Mouse (Mus musculus): ENCODE measurements around the gene Igfbp1. TPM values are rescaled to one million over a fixed set of nuclear protein-coding genes. Genes with fewer than 3 reads are reported as not detected.

Igfbp1 gene
- polyA plus RNA-seq, 1 experiment from 2014 or later = 0.24 TPM

GRCm38 (mm10) chr11:7198481-7199256, 1.1 kb downstream of the Igfbp1 start:
- Histone ChIP-seq H3K27ac (peak overlapping the region; percentile 80), H3K27me3 (ENCODE audit: poor library complexity, severe bottlenecking) (no peaks in the 10 kb centered on the region; the same call in 1 of the 2 replicates), H3K4me3 (no peak overlapping the region), H3K4me1 (peaks cover 32% of the 10 kb centered on the region), H3K36me3 (replicated peaks) (no peaks in the 10 kb centered on the region), H3K9me3 (no peaks in the 10 kb centered on the region)
- no peak for DNase-seq (ENCODE audit: extremely low spot score, low spot score)
- WGBS = 85% methylated on average over 10 of the region's 10 CpGs

DNA sequence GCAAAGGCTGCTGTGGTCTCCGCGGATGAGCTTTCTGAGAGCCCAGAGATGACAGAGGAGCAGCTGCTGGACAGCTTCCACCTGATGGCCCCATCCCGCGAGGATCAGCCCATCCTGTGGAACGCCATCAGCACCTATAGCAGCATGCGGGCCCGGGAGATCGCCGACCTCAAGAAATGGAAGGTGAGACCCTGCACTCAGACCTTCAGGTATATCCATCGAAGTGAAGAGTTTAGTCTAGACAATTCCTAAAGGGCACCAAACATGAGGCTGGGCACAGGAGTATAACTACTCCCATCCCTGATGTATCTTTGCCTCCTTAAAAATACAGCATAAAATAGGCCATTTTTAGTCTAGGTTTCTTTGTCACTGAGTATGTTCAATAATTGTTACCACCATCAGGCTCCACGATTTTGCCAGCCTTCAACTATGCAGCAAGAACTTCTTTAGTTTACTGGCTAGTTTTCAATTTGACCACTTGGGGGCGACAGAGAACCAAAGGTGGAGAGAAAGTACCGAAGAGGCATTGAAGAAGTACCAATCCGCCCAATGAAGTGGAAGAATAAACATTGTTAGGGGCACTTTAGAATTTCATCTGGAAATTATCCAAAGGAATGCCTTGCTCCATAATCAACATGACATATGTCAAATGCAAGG, 2.3 kb downstream of the Igfbp1 start:
- Histone ChIP-seq H3K36me3 (replicated peaks) (no peaks in the 10 kb centered on the region), H3K9me3 (no peaks in the 10 kb centered on the region), H3K27me3 (ENCODE audit: poor library complexity, severe bottlenecking) (no peaks in the 10 kb centered on the region; the same call in 1 of the 2 replicates), H3K27ac (no peak overlapping the region), H3K4me1 (peaks cover 32% of the 10 kb centered on the region), H3K4me3 (no peak overlapping the region)
- DNase-seq (ENCODE audit: extremely low spot score, low spot score) = peak; percentile 42
- 61% methylated on average over 14 of the region's 14 CpGs for WGBS

- no peaks in the 10 kb centered on the region; the same call in 1 of the 2 replicates for H3K27me3 ChIP-seq (ENCODE audit: poor library complexity, severe bottlenecking)
- no peak overlapping the region for H3K27ac ChIP-seq
- no peaks in the 10 kb centered on the region for H3K9me3 ChIP-seq
- H3K4me1 ChIP-seq = peaks cover 37% of the 10 kb centered on the region
- H3K36me3 ChIP-seq (replicated peaks) = no peaks in the 10 kb centered on the region
- H3K4me3 ChIP-seq = no peak overlapping the region
- WGBS = 84% methylated on average over 9 of the region's 9 CpGs
- no peak for DNase-seq (ENCODE audit: extremely low spot score, low spot score)
Measured at GRCm38 (mm10) chr11:7200393-7200783, 2.8 kb downstream of the Igfbp1 start.

DNA sequence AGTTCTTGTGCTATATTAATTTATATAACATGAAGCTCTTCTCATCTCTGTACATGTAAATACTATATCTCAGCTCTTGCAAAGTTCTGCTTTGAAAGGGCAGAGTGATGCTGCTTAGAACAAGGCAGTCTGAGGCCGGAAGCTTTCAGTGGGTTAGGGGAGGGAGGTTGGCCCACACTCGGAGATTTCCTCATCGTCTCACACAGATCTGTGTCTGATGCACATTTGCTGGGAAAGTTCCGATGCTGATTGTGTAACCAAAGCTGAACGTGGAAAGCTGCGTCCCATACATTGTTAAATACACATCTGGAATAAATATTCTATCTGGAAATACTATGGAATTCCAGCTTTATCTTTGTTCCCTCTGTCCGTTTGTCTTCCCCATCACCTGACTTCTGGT, 4.6 kb downstream of the Igfbp1 start:
- Histone ChIP-seq H3K27ac (no peak overlapping the region), H3K9me3 (no peaks in the 10 kb centered on the region), H3K4me1 (peaks cover 27% of the 10 kb centered on the region), H3K27me3 (ENCODE audit: poor library complexity, severe bottlenecking) (no peaks in the 10 kb centered on the region), H3K36me3 (replicated peaks) (no peaks in the 10 kb centered on the region), H3K4me3 (no peak overlapping the region)
- DNase-seq (ENCODE audit: extremely low spot score, low spot score) = no peak
- WGBS = 85% methylated on average over 7 of the region's 7 CpGs

GRCm38 (mm10) chr11:7203846-7204245, 6.3 kb downstream of the Igfbp1 start:
- Histone ChIP-seq H3K4me1 (peaks cover 10% of the 10 kb centered on the region), H3K36me3 (replicated peaks) (peaks cover 10% of the 10 kb centered on the region), H3K27ac (no peak overlapping the region), H3K9me3 (no peaks in the 10 kb centered on the region), H3K27me3 (ENCODE audit: poor library complexity, severe bottlenecking) (no peaks in the 10 kb centered on the region), H3K4me3 (no peak overlapping the region)
- DNase-seq (ENCODE audit: extremely low spot score, low spot score) = no peak
- 89% methylated on average over 9 of the region's 9 CpGs for WGBS

DNA sequence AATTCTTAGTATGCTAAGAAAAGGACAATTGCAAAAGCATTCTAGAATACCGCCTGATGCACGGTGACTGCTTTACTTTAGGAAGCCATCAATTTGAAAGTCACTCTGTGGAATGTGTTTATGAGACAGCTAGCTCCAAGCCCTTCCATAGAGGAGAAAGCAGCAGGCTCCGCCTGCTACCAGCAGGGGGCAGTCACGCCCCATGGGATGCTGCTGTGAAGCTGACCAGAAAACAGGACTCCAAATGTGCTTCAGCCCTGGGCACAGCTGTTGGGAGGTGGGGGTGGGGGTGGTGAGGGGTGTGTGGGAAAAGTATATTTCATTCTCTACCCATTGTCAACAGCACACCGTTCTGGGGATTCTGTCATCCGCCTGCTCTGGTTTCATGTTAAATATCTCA, 12.8 kb downstream of the Igfbp1 start:
- peak; percentile 74 for DNase-seq (ENCODE audit: extremely low spot score, low spot score)
- peaks cover 18% of the 10 kb centered on the region for H3K36me3 ChIP-seq (replicated peaks)
- WGBS = 28% methylated on average over 6 of the region's 6 CpGs
- H3K4me3 ChIP-seq = no peak overlapping the region
- H3K27me3 ChIP-seq (ENCODE audit: poor library complexity, severe bottlenecking) = peaks cover 46% of the 10 kb centered on the region
- peaks cover 44% of the 10 kb centered on the region for H3K4me1 ChIP-seq
- H3K9me3 ChIP-seq = no peaks in the 10 kb centered on the region
- peak overlapping the region; percentile 11; the same call in 1 of the 2 replicates for H3K27ac ChIP-seq

GRCm38 (mm10) chr11:7211211-7211610, 13.6 kb downstream of the Igfbp1 start:
- Histone ChIP-seq H3K9me3 (no peaks in the 10 kb centered on the region), H3K27me3 (ENCODE audit: poor library complexity, severe bottlenecking) (peaks cover 47% of the 10 kb centered on the region), H3K36me3 (replicated peaks) (peaks cover 18% of the 10 kb centered on the region), H3K27ac (0 out of 2 replicates have a peak overlapping the region, but pooled peaks have one; percentile 11), H3K4me1 (peaks cover 40% of the 10 kb centered on the region), H3K4me3 (no peak overlapping the region)
- peak; percentile 20 for DNase-seq (ENCODE audit: extremely low spot score, low spot score)
- 43% methylated on average over 9 of the region's 9 CpGs for WGBS

- no peak overlapping the region for H3K27ac ChIP-seq
- peaks cover 18% of the 10 kb centered on the region for H3K36me3 ChIP-seq (replicated peaks)
- peak overlapping the region; percentile 73 for H3K4me3 ChIP-seq
- DNase-seq (ENCODE audit: extremely low spot score, low spot score) = peak; percentile 23
- peaks cover 42% of the 10 kb centered on the region for H3K4me1 ChIP-seq
- no peaks in the 10 kb centered on the region for H3K9me3 ChIP-seq
- 20% methylated on average over 17 of the region's 17 CpGs for WGBS
- H3K27me3 ChIP-seq (ENCODE audit: poor library complexity, severe bottlenecking) = peaks cover 47% of the 10 kb centered on the region
Measured at GRCm38 (mm10) chr11:7212126-7212798, 14.7 kb downstream of the Igfbp1 start.

- WGBS = under 1% methylated on average over 19 of the region's 19 CpGs
- peak overlapping the region; percentile 89 for H3K27ac ChIP-seq
Measured at GRCm38 (mm10) chr11:7213161-7213500, 15.5 kb downstream of the Igfbp1 start.

DNA sequence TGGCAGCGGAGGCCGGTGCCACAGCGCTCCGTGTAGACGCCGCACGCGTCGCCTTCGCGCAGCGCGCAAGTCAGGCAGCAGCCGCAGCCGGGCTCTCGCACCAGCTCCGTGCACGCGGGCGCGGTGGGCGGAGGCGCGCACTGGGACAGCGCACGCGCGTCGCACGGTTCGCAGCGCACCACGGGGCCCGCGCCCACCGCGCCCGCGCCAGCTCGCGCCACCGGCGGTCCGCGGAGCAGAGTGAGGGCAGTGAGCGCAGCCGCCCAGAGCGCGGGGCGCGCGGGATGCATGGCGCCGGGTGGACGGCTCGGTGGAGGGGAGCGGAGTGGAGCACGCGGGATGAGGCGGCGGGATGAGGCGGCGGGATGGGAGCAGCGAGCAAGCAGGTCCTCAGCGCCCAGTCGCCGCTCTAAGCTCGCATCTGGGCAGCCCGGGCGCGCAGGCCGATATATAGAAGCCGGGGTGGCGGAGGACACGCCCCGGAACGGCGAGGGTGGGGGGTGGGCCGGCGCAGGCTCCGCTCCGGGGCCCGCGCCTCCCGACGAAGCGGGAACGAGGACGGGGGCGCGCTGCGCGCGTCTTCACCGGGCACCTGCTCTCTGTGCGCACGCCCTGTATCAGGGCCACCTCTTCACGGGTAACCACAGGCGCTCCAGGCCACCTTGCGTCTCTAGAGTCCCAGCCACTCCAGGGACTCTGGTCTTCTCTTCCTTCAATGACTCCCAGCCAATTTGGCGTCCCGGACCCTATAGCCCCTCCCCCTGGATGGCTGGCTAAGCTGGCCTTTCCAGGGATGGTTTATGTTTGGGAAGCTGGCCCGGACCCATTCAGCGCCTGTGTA, 16.1 kb downstream of the Igfbp1 start, which contains the start of gene Igfbp3:
TSS of gene Igfbp3 (minus strand) at position 423 of the 841 bp plus-strand sequence.
- DNase-seq (ENCODE audit: extremely low spot score, low spot score) = peak; percentile 69
- Histone ChIP-seq H3K9me3 (no peaks in the 10 kb centered on the region), H3K27me3 (ENCODE audit: poor library complexity, severe bottlenecking) (peaks cover 47% of the 10 kb centered on the region), H3K4me3 (peak within 1 kb of the TSS; percentile 73), H3K4me1 (peaks cover 42% of the 10 kb centered on the region), H3K36me3 (replicated peaks) (peaks cover 9% of the 10 kb centered on the region), H3K27ac (peak within 1 kb of the TSS; percentile 89)
- WGBS = 2% methylated on average over 102 of the region's 104 CpGs

More at GRCm38 (mm10) chr11:7213161-7213500, 15.5 kb downstream of the Igfbp1 start:
- Histone ChIP-seq H3K36me3 (replicated peaks) (peaks cover 15% of the 10 kb centered on the region), H3K27me3 (ENCODE audit: poor library complexity, severe bottlenecking) (peaks cover 47% of the 10 kb centered on the region), H3K4me3 (peak overlapping the region; percentile 73), H3K4me1 (peaks cover 42% of the 10 kb centered on the region), H3K9me3 (no peaks in the 10 kb centered on the region)
- DNase-seq (ENCODE audit: extremely low spot score, low spot score) = peak; percentile 18

GRCm38 (mm10) chr11:7214342-7214660, 16.7 kb downstream of the Igfbp1 start:
- Histone ChIP-seq H3K27ac (peak overlapping the region; percentile 89; the same call in 1 of the 2 replicates), H3K4me3 (peak overlapping the region; percentile 73), H3K4me1 (peaks cover 42% of the 10 kb centered on the region), H3K27me3 (ENCODE audit: poor library complexity, severe bottlenecking) (peaks cover 47% of the 10 kb centered on the region), H3K9me3 (no peaks in the 10 kb centered on the region), H3K36me3 (replicated peaks) (peaks cover 4% of the 10 kb centered on the region; the same call in 1 of the 2 replicates)
- no peak for DNase-seq (ENCODE audit: extremely low spot score, low spot score)
- under 1% methylated on average over 12 of the region's 12 CpGs for WGBS

DNA sequence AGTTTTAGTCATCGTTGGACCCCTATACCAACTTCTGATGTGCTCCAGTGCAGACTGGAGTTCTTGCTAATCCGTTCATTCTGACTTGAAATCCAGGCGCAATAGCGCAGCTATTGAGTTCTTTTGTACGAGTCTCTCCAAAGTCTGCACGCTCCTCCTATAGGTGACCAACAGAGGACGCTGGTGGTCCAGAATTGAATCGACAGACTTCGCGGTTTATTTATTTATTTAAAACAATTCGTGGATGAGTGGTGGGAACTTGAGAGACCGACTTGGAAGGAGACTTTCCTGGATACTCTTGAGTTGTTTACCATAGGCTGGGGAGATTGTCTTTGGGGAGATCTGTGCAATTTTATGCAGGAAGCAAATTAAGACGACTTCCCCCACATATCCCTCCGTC, 17.2 kb downstream of the Igfbp1 start:
- DNase-seq (ENCODE audit: extremely low spot score, low spot score) = peak; percentile 61
- WGBS = 11% methylated on average over 14 of the region's 14 CpGs
- peaks cover 47% of the 10 kb centered on the region for H3K27me3 ChIP-seq (ENCODE audit: poor library complexity, severe bottlenecking)
- H3K4me3 ChIP-seq = peak overlapping the region; percentile 73
- H3K27ac ChIP-seq = no peak overlapping the region
- peaks cover 42% of the 10 kb centered on the region for H3K4me1 ChIP-seq
- H3K36me3 ChIP-seq (replicated peaks) = no peaks in the 10 kb centered on the region
- H3K9me3 ChIP-seq = no peaks in the 10 kb centered on the region

Data from forebrain, embryonic 10.5 days (tissue).